In the genomic region with DNA sequence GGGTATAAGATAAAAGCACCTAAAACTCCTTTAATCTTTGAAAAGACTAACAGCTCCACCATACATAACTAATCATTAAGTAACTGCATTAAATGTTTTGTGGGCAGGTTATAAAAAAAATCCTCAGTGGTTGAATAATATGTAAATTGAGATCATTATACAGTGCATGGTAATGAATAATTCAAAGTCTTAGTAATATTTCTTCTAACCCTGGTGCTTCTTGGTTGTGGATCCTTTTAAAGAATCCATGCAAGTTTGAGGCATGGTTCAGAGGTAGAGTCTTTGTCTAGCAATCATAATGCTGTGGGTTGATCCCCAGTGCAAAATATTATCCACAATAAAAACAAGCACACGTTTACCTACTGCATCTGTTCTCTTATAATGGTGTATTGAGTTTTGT, we compare ENCODE assay signal across 16 mouse cellular contexts.
"Had no signal": no experiment of that assay in that cellular context is flagged by ENCODE, and none has a peak within 500 bp of the region (broad histone marks: within the 10 kb centered on the region; RNA-seq: fewer than 3 reads in every experiment).

No protein-coding gene starts in this region.

- H3K4me3 ChIP-seq: neural tube, embryonic 13.5 days; neural tube, embryonic 15.5 days; stomach, embryonic 15.5 days had no signal

- H3K9ac ChIP-seq: neural tube, embryonic 13.5 days; neural tube, embryonic 15.5 days; stomach, embryonic 15.5 days had no signal

- H3K36me3 ChIP-seq: neural tube, embryonic 13.5 days; neural tube, embryonic 15.5 days; stomach, embryonic 15.5 days had no signal

- H3K27ac ChIP-seq: neural tube, embryonic 13.5 days; neural tube, embryonic 15.5 days; stomach, embryonic 15.5 days; stomach, postnatal 0 days had no signal

- H3K27me3 ChIP-seq: neural tube, embryonic 13.5 days; neural tube, embryonic 15.5 days; stomach, embryonic 15.5 days had no signal

- H3K4me2 ChIP-seq: neural tube, embryonic 13.5 days; neural tube, embryonic 15.5 days; stomach, embryonic 15.5 days had no signal

- DNase-seq: retina, postnatal 1 day; right cerebral cortex, adult 18-20 months; right cerebral cortex, postnatal 14 days; right cerebral cortex, postnatal 25 days; right cerebral cortex, postnatal 4 days; spleen, adult 18-20 months; thymus, adult 18-20 months; thymus, adult 2 months; thymus, postnatal 14 days; thymus, postnatal 25 days; thymus, postnatal 36 days; thymus, postnatal 4 days had no signal

- H3K4me1 ChIP-seq: neural tube, embryonic 13.5 days; neural tube, embryonic 15.5 days; stomach, embryonic 15.5 days had no signal

- H3K9me3 ChIP-seq: neural tube, embryonic 13.5 days; neural tube, embryonic 15.5 days; stomach, embryonic 15.5 days had no signal
